Mouse (Mus musculus) lung, postnatal 0 days (tissue): Measurements from ENCODE around the gene Ehd4. TPM values are rescaled to one million over a fixed set of nuclear protein-coding genes. Genes with fewer than 3 reads are reported as not detected.

ENCODE experiments used
- ATAC-seq: fragments of 200-750 bp; cut with Nextera tagmentation; 2 replicates; pipeline ENCODE4 v1.8.0; 2017; ENCODE audit warnings: moderate library complexity
- DNase-seq: peaks from one replicate; pipeline ENCODE4 v3.0.0-alpha.2; 2016; ENCODE audit warnings: low spot score
- H3K27ac ChIP-seq: fragments of 300-500 bp; sonication (generic); 2 replicates; pipeline ENCODE4 v1.5.1; 2014; ENCODE audit warnings: antibody characterized with exemption, mild to moderate bottlenecking, low read length, mixed read lengths
- H3K27me3 ChIP-seq: fragments of 300-500 bp; sonication (generic); replicated peaks from 2 replicates; pipeline ENCODE4 v1.6.1; 2014; ENCODE audit warnings: low read length, mixed read lengths; ENCODE audit not compliant: insufficient read depth
- H3K36me3 ChIP-seq: fragments of 300-500 bp; sonication (generic); 2 replicates; pipeline ENCODE4 v1.6.1; 2014; ENCODE audit warnings: low read length, mixed read lengths; ENCODE audit not compliant: insufficient read depth
- H3K4me1 ChIP-seq: fragments of 300-500 bp; sonication (generic); 2 replicates; pipeline ENCODE4 v1.6.1; 2014; ENCODE audit warnings: antibody characterized with exemption, low read depth, low read length, mixed read lengths; ENCODE audit not compliant: insufficient read depth
- H3K4me2 ChIP-seq: fragments of 300-500 bp; sonication (generic); replicated peaks from 2 replicates; pipeline ENCODE4 v1.6.1; 2014; ENCODE audit warnings: low read depth, mild to moderate bottlenecking, low read length, moderate library complexity, mixed read lengths
- H3K4me3 ChIP-seq: fragments of 300-500 bp; sonication (generic); 2 replicates; pipeline ENCODE4 v1.5.1; 2014; ENCODE audit warnings: low read depth, low read length
- H3K9ac ChIP-seq: fragments of 300-500 bp; sonication (generic); replicated peaks from 2 replicates; pipeline ENCODE4 v1.6.1; 2014; ENCODE audit warnings: low read depth, mild to moderate bottlenecking
- H3K9me3 ChIP-seq: fragments of 300-500 bp; sonication (generic); 2 replicates; pipeline ENCODE4 v1.6.1; 2016; ENCODE audit warnings: low read length, mixed read lengths
- CTCF ChIP-seq: IDR thresholded peaks from 2 replicates; pipeline ENCODE4 v1.5.1; 2016; ENCODE audit warnings: antibody characterized with exemption, mild to moderate bottlenecking
- EP300 ChIP-seq: IDR thresholded peaks from 2 replicates; pipeline ENCODE4 v1.6.1; 2016; ENCODE audit warnings: antibody characterized with exemption, mild to moderate bottlenecking, control low read depth
- WGBS: fragments of 180-500 bp; shearing (Covaris S2); extraction: QIAGEN DNeasy Blood & Tissue Kit; methylation state at CpG from one replicate; pipeline ENCODE4 v1.1.7; 2014; 5-methylcytosine and 5-hydroxymethylcytosine counted together
- polyA plus RNA-seq: library from polyadenylated mRNA; unstranded; fragments of >200 nt; fragmentation: Nextera tagmentation; extraction: Ambion mirVana; gene quantifications from 2 replicates; pipeline ENCODE4 v1.2.1, GENCODE M21; 2015

The Ehd4 gene
- polyA plus RNA-seq, 1 experiment from 2014 or later: 228 TPM

GRCm38 (mm10) chr2:120117346-120117745 is 37.1 kb downstream of the Ehd4 start:
- ATAC-seq (no peak; the same call in 1 of the 2 replicates), DNase-seq (no peak)
- Histone ChIP-seq H3K4me2 (no peak overlapping the region), H3K27me3 (no peaks in the 10 kb centered on the region), H3K9ac (no peak overlapping the region), H3K4me3 (no peak overlapping the region), H3K36me3 (no peaks in the 10 kb centered on the region), H3K4me1 (peaks cover 4% of the 10 kb centered on the region; the same call in 1 of the 2 replicates), H3K27ac (no peak overlapping the region), H3K9me3 (no peaks in the 10 kb centered on the region)
- TF ChIP-seq EP300 (peak; percentile 63; the same call in 1 of the 2 replicates), CTCF (no peak)
- 49% methylated on average over 6 of the region's 6 CpGs for WGBS

- ATAC-seq (no peak), DNase-seq (no peak)
- 30% methylated on average over 1 of the region's 1 CpGs for WGBS
- Histone ChIP-seq H3K36me3 (no peaks in the 10 kb centered on the region), H3K27me3 (no peaks in the 10 kb centered on the region), H3K9ac (no peak overlapping the region), H3K4me2 (no peak overlapping the region), H3K27ac (no peak overlapping the region), H3K4me3 (no peak overlapping the region), H3K4me1 (peaks cover 4% of the 10 kb centered on the region; the same call in 1 of the 2 replicates), H3K9me3 (no peaks in the 10 kb centered on the region)
- TF ChIP-seq EP300 (no peak), CTCF (no peak)
Observed at GRCm38 (mm10) chr2:120116362-120116761, 38.0 kb downstream of the Ehd4 start.

GRCm38 (mm10) chr2:120114977-120115376 is 39.4 kb downstream of the Ehd4 start:
- H3K27ac ChIP-seq: no peak overlapping the region
- ATAC-seq (no peak), DNase-seq (no peak)
- no peak overlapping the region for H3K4me2 ChIP-seq
- no peak for TF ChIP-seq EP300
- no peak for TF ChIP-seq CTCF
- H3K4me1 ChIP-seq: peaks cover 4% of the 10 kb centered on the region; the same call in 1 of the 2 replicates
- H3K9ac ChIP-seq: no peak overlapping the region
- no peaks in the 10 kb centered on the region for H3K27me3 ChIP-seq
- H3K9me3 ChIP-seq: no peaks in the 10 kb centered on the region
- H3K36me3 ChIP-seq: no peaks in the 10 kb centered on the region
- 77% methylated on average over 4 of the region's 4 CpGs for WGBS
- H3K4me3 ChIP-seq: no peak overlapping the region

- no peaks in the 10 kb centered on the region for H3K36me3 ChIP-seq
- 0 out of 2 replicates have a peak, but pooled peaks have one; percentile 42 for ATAC-seq
- peak overlapping the region; percentile 23 for H3K27ac ChIP-seq
- DNase-seq: no peak
- H3K9me3 ChIP-seq: no peaks in the 10 kb centered on the region
- peaks cover 4% of the 10 kb centered on the region; the same call in 1 of the 2 replicates for H3K4me1 ChIP-seq
- no peak for TF ChIP-seq EP300
- no peak for TF ChIP-seq CTCF
- no peak overlapping the region for H3K4me3 ChIP-seq
- H3K27me3 ChIP-seq: no peaks in the 10 kb centered on the region
- H3K4me2 ChIP-seq: no peak overlapping the region
- H3K9ac ChIP-seq: no peak overlapping the region
- 73% methylated on average over 3 of the region's 3 CpGs for WGBS
Observed at GRCm38 (mm10) chr2:120113963-120114362, 40.4 kb downstream of the Ehd4 start.

- ATAC-seq: peak; percentile 74
- no peak overlapping the region for H3K4me2 ChIP-seq
- H3K36me3 ChIP-seq: no peaks in the 10 kb centered on the region
- H3K4me3 ChIP-seq: no peak overlapping the region
- H3K4me1 ChIP-seq: peaks cover 4% of the 10 kb centered on the region; the same call in 1 of the 2 replicates
- peak overlapping the region; percentile 23; the same call in 1 of the 2 replicates for H3K27ac ChIP-seq
- no peak overlapping the region for H3K9ac ChIP-seq
- DNase-seq: peak; percentile 76
- 52% methylated on average over 6 of the region's 6 CpGs for WGBS
- TF ChIP-seq CTCF: no peak
- TF ChIP-seq EP300: 0 out of 2 replicates have a peak, but pooled peaks have one; percentile 5
- H3K9me3 ChIP-seq: no peaks in the 10 kb centered on the region
- no peaks in the 10 kb centered on the region for H3K27me3 ChIP-seq
Observed at GRCm38 (mm10) chr2:120113476-120113875, 40.9 kb downstream of the Ehd4 start.

GRCm38 (mm10) chr2:120111596-120111995 is 42.8 kb downstream of the Ehd4 start:
- Histone ChIP-seq H3K27me3 (no peaks in the 10 kb centered on the region), H3K4me1 (peaks cover 4% of the 10 kb centered on the region; the same call in 1 of the 2 replicates), H3K36me3 (no peaks in the 10 kb centered on the region), H3K4me2 (no peak overlapping the region), H3K9me3 (no peaks in the 10 kb centered on the region), H3K4me3 (no peak overlapping the region), H3K9ac (no peak overlapping the region), H3K27ac (peak overlapping the region; percentile 49; the same call in 1 of the 2 replicates)
- 17% methylated on average over 4 of the region's 4 CpGs for WGBS
- TF ChIP-seq CTCF (no peak), EP300 (peak; percentile 74)
- DNase-seq: no peak
- ATAC-seq: peak; percentile 35; the same call in 1 of the 2 replicates

- H3K9me3 ChIP-seq: no peaks in the 10 kb centered on the region
- 42% methylated on average over 3 of the region's 3 CpGs for WGBS
- DNase-seq (no peak), ATAC-seq (no peak)
- no peak for TF ChIP-seq CTCF
- no peak; the same call in 1 of the 2 replicates for TF ChIP-seq EP300
- no peak overlapping the region for H3K4me3 ChIP-seq
- no peaks in the 10 kb centered on the region for H3K36me3 ChIP-seq
- H3K4me1 ChIP-seq: peaks cover 4% of the 10 kb centered on the region; the same call in 1 of the 2 replicates
- H3K27me3 ChIP-seq: no peaks in the 10 kb centered on the region
- H3K4me2 ChIP-seq: no peak overlapping the region
- no peak overlapping the region for H3K9ac ChIP-seq
- H3K27ac ChIP-seq: peak overlapping the region; percentile 49
Observed at GRCm38 (mm10) chr2:120111172-120111571, 43.2 kb downstream of the Ehd4 start.
